Comparison of ENCODE assay signal across 11 mouse cellular contexts in the genomic region with DNA sequence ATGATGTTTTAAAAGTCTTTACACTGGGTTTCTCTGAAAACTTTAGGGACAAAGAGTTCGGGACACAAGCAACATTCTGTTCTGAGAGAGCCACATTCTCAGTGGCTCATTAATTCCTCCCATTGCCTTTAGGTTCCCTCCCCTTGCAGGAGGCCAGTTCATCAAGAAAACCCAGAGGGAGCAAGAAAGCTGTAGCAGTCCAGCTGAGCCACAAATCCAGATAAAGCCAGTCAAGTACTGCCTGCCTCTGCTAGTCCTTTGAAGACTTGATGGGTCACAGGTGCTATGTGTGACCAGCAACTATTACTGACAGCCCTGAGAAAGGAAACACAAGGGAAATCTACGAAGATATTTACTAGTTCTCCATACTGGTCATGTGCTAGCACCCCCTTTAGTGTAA.
DNase-seq lines count a peak whose midpoint lies in the region; TF ChIP-seq lines count a peak whose summit lies in the region.
"Had no signal": no experiment of that assay in that cellular context is flagged by ENCODE, and none has a peak within 500 bp of the region (broad histone marks: within the 10 kb centered on the region; RNA-seq: fewer than 3 reads in every experiment).

No protein-coding gene starts in this region.

- intact Hi-C loops in heart, postnatal 25 days (cut with DNase I), result no loop called here

- DNase-seq in layer of hippocampus, adult 2 months (ENCODE audit: low spot score in 2 of 2), result no peak
- DNase-seq in layer of hippocampus, adult 11-12 months (ENCODE audit: low spot score), result no peak
- peak; percentile 7 for DNase-seq in heart, postnatal 25 days (ENCODE audit: low spot score)
- peak; percentile 8 for DNase-seq in kidney, postnatal 14 days
- DNase-seq in skeletal muscle tissue, adult 2 months (ENCODE audit: low read depth, low spot score), result peak; percentile 34
- DNase-seq in cerebellum, adult 9-11 months, result no peak
- DNase-seq in B cell, adult 2 months, result no peak
- DNase-seq: layer of hippocampus, adult 9-11 months had no signal

- H3K27ac ChIP-seq in layer of hippocampus, adult 2 months, result peak overlapping the region; percentile 68
- H3K27ac ChIP-seq: heart, adult 2 months; liver, embryonic 15.5 days had no signal

- H3K4me3 ChIP-seq in layer of hippocampus, adult 2 months, result no peak overlapping the region
- H3K4me3 ChIP-seq: heart, adult 2 months; liver, embryonic 15.5 days; myocyte had no signal

- TF ChIP-seq CTCF in layer of hippocampus, adult 2 months (conservative IDR thresholded peaks at IDR 0.05), result no peak

Comparison
In these comparisons a context has a peak if more than half of its experiments do, and no peak if none do; other contexts are left out.
1. DNase-seq: peak in heart, postnatal 25 days (single experiment), kidney, postnatal 14 days (single experiment) and skeletal muscle tissue, adult 2 months (single experiment); none in layer of hippocampus, adult 2 months (0 of 2), layer of hippocampus, adult 11-12 months (single experiment), cerebellum, adult 9-11 months (single experiment) and B cell, adult 2 months (0 of 2).